Mouse (Mus musculus): ENCODE data around the gene Fam84b.

DNA sequence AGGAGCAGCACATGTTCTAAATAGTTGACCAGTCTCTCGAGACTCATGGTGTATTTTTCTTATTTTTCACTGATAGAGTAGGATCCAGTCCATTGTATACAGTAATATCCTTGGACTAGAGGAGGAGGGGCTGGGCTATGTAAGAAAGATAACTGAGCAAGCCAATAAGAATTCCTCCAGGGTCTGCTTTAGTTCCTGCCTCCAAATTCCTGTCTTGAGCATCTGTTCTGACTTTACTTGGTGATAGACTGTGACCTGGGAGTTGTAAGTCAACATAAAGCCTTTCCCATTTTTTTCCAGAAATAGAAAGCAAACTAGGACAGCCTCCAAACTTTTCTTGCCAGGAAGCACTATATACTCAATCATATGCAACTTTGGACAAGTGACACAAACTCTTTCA, 64.5 kb downstream of the Fam84b start:
- TF ChIP-seq POLR2A (IDR thresholded peaks at IDR 0.05; ENCODE audit: borderline replicate concordance, low read depth, low read length) (no peak), CTCF (IDR thresholded peaks at IDR 0.05; ENCODE audit: low read depth, low read length) (no peak)

All from bone marrow macrophage, adult 2 months (primary cell).